Mouse (Mus musculus) CH12.LX (cell line): ENCODE measurements around the gene Tnxb.

Experiments used
- CTCF ChIP-seq, 2 experiments: IDR thresholded peaks in 1 of 2; conservative IDR thresholded peaks in 1 of 2; 2 replicates each; pipeline ENCODE4 v1.5.1; 2011 to 2012; ENCODE audit warnings: low read depth in 2 of 2, low read length in 2 of 2, improper control_type of control experiment in 1 of 2, inconsistent platforms in 1 of 2, mild to moderate bottlenecking in 1 of 2, moderate library complexity in 1 of 2
- MAFK ChIP-seq: IDR thresholded peaks from 2 replicates; pipeline ENCODE4 v1.6.1; 2011; ENCODE audit warnings: low read length, improper control_type of control experiment; ENCODE audit not compliant: insufficient replicate concordance
- SMC3 ChIP-seq: IDR thresholded peaks from 2 replicates; pipeline ENCODE4 v1.6.1; 2011; ENCODE audit warnings: low read depth, low read length, improper control_type of control experiment
- UBTF ChIP-seq: IDR thresholded peaks from 2 replicates; pipeline ENCODE4 v1.6.1; 2012; ENCODE audit warnings: low read depth, mild to moderate bottlenecking, inconsistent platforms, low read length, improper control_type of control experiment, moderate library complexity

GRCm38 (mm10) chr17:34670235-34670634 lies at the start of gene Tnxb:
- TF ChIP-seq CTCF (conservative IDR thresholded peaks at IDR 0.05 in 1 of 2, IDR thresholded peaks at IDR 0.05 in 1 of 2; ENCODE audit: low read depth in 2 of 2, low read length in 2 of 2) = no peak
- TF ChIP-seq SMC3 = no peak
- no peak for TF ChIP-seq UBTF
- no peak for TF ChIP-seq MAFK
